Mouse (Mus musculus): ENCODE measurements around the gene 2310007B03Rik. TPM values are rescaled to one million over a fixed set of nuclear protein-coding genes. Genes with fewer than 3 reads are reported as not detected.
A peak's percentile ranks its signal among the peaks of the same experiment; 100 is the strongest.

2310007B03Rik gene
- total RNA-seq (2012; rRNA removed): 0.62 and 0.90 TPM in 2 replicates

DNA sequence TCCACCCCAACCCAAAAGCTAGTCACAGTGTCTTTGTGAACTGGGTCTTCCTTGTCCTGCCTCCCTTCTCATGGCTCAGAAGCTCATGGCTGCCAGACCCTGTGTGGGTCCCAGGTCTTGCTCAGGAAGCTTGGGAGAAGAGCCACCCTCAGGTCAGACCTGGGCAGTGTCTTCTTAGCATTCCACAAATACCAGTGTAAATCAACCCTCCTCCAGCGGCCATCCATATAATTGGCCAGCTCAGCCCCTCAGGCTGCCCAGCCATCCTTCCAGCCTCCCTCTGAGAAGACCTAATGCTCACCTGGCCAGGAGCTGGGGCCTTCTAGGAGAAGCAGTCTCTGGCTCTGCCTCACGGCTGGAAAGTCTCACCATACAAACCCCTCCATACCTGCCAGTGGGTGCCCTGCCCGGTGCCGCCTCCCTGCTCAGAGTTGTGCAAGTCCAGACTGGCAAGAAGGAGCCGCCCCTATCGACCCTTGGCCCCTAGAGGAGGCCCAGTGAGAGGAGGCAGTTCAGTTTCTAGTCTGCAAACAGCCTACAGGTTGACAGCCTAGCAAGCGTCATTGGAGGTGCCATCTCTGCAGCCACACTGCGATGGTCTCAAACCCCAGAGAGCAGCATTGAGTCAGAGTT is at the start of gene 2310007B03Rik:
2310007B03Rik (minus strand) TSS at position 448 of the 633 bp plus-strand sequence.
- in situ Hi-C loops (cut with MboI; ENCODE audit: low sequenced_read_pairs in 2 of 2, unreplicated experiment in 2 of 2): no loop called here
- Histone ChIP-seq H3K9ac (ENCODE audit: insufficient read depth, low read depth, low read length, poor library complexity, severe bottlenecking) (no peak within 1 kb of the TSS), H3K36me3 (ENCODE audit: control insufficient read depth, insufficient read depth, low read length, poor library complexity, severe bottlenecking) (no peaks in the 10 kb centered on the region), H3K4me1 (ENCODE audit: control insufficient read depth in 2 of 2, insufficient read depth in 2 of 2, low read length in 2 of 2, poor library complexity in 1 of 2) (0 out of 4 replicates have a peak, but pooled peaks cover 0 to 2% of the 10 kb centered on the region in 2 experiments), H3K27ac (ENCODE audit: insufficient read depth, low read depth, low read length, poor library complexity, severe bottlenecking) (no peak within 1 kb of the TSS), H3K9me3 (ENCODE audit: control insufficient read depth, insufficient read depth, low read depth, low read length) (no peaks in the 10 kb centered on the region), H3K4me3 (ENCODE audit: insufficient read depth in 1 of 2, low read depth in 1 of 2, low read length in 2 of 2, poor library complexity in 1 of 2, severe bottlenecking in 1 of 2) (no peak within 1 kb of the TSS)
- DNase-seq (ENCODE audit: low read depth, low spot score): no peak
- no peak for TF ChIP-seq ZNF384 (IDR thresholded peaks at IDR 0.05; ENCODE audit: low read depth, low read length)
- TF ChIP-seq ZC3H11A (IDR thresholded peaks at IDR 0.05; ENCODE audit: borderline replicate concordance, low read depth, low read length): no peak
- no peak for TF ChIP-seq MAFK (IDR thresholded peaks at IDR 0.05; ENCODE audit: insufficient read depth, low read depth, low read length)
- no peak for TF ChIP-seq CHD2 (IDR thresholded peaks at IDR 0.05; ENCODE audit: low read depth, low read length)
- no peak for TF ChIP-seq HCFC1 (IDR thresholded peaks at IDR 0.05; ENCODE audit: borderline replicate concordance, insufficient read depth, low read length)

DNA sequence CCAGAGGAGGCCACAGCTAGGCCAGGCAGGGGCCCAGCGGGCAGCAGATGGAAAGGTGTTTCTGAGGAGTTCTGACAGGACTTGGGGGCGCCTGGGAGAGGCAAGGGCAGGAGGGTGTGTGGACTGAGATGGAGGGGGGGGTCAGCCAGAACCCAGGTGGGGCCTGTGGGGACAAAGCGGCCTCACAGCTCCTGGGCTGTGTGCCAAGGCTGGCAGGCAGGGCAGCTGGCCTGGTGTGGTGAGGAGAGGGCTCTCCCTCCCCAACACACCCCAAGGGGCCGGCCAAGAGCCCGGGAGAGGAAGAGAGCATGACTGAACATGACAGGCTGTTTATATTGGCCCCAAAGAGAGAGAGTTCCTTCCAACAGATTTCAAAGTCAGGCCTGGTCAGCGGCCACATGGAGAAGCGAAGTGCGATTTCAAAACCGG is 49.5 kb upstream of the 2310007B03Rik start:
- Histone ChIP-seq H3K9me3 (ENCODE audit: control insufficient read depth, insufficient read depth, low read depth, low read length) (no peaks in the 10 kb centered on the region), H3K4me3 (ENCODE audit: insufficient read depth in 1 of 2, low read depth in 1 of 2, low read length in 2 of 2, poor library complexity in 1 of 2, severe bottlenecking in 1 of 2) (peak overlapping the region in 1 of 2 experiments; percentile 21; a peak in 1 of 4 replicates), H3K36me3 (ENCODE audit: control insufficient read depth, insufficient read depth, low read length, poor library complexity, severe bottlenecking) (no peaks in the 10 kb centered on the region), H3K9ac (ENCODE audit: insufficient read depth, low read depth, low read length, poor library complexity, severe bottlenecking) (no peak overlapping the region; the same call in 1 of the 2 replicates), H3K27ac (ENCODE audit: insufficient read depth, low read depth, low read length, poor library complexity, severe bottlenecking) (no peak overlapping the region), H3K4me1 (ENCODE audit: control insufficient read depth in 2 of 2, insufficient read depth in 2 of 2, low read length in 2 of 2, poor library complexity in 1 of 2) (peaks cover 4 to 49% of the 10 kb centered on the region in 2 experiments; a peak in 3 of 4 replicates)
- TF ChIP-seq ZC3H11A (IDR thresholded peaks at IDR 0.05; ENCODE audit: borderline replicate concordance, low read depth, low read length): no peak
- no peak for TF ChIP-seq CHD2 (IDR thresholded peaks at IDR 0.05; ENCODE audit: low read depth, low read length)
- TF ChIP-seq ZNF384 (IDR thresholded peaks at IDR 0.05; ENCODE audit: low read depth, low read length): no peak
- DNase-seq (ENCODE audit: low read depth, low spot score): no peak
- in situ Hi-C loops (cut with MboI; ENCODE audit: low sequenced_read_pairs in 2 of 2, unreplicated experiment in 2 of 2): no loop called here

DNA sequence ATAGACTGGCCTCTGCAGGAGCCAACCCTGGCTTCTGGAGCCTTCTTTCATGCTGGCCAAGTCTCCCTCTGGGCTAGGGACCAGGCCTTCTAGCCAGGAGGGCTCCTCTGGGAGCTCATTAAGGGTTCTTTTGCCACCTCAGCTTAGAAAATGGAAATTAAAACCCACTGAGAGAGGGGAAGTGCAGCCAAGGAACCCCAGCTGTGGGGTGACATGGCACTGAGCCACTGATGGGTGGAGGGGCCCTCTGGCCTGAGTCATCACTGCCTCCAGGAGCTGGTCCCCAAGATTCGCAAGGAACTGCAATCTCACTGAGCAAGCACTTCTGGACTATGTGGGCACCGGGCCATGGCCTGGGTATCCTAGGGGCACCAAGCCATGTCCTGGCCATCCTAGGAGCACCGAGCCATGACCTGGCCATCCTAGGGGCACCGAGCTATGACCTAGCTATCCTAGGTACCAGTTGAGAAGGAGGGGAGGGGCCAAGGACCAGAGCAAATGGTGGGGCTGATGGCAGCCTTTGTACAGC is 46.9 kb upstream of the 2310007B03Rik start:
- no peak for DNase-seq (ENCODE audit: low read depth, low spot score)
- H3K9ac ChIP-seq (ENCODE audit: insufficient read depth, low read depth, low read length, poor library complexity, severe bottlenecking): no peak overlapping the region
- H3K9me3 ChIP-seq (ENCODE audit: control insufficient read depth, insufficient read depth, low read depth, low read length): no peaks in the 10 kb centered on the region
- in situ Hi-C loops (cut with MboI; ENCODE audit: low sequenced_read_pairs in 2 of 2, unreplicated experiment in 2 of 2): no loop called here
- TF ChIP-seq ZC3H11A (IDR thresholded peaks at IDR 0.05; ENCODE audit: borderline replicate concordance, low read depth, low read length) (no peak), HCFC1 (IDR thresholded peaks at IDR 0.05; ENCODE audit: borderline replicate concordance, insufficient read depth, low read length) (no peak), MAFK (IDR thresholded peaks at IDR 0.05; ENCODE audit: insufficient read depth, low read depth, low read length) (no peak), ZNF384 (IDR thresholded peaks at IDR 0.05; ENCODE audit: low read depth, low read length) (no peak), CHD2 (IDR thresholded peaks at IDR 0.05; ENCODE audit: low read depth, low read length) (no peak)
- no peak overlapping the region for H3K27ac ChIP-seq (ENCODE audit: insufficient read depth, low read depth, low read length, poor library complexity, severe bottlenecking)
- H3K36me3 ChIP-seq (ENCODE audit: control insufficient read depth, insufficient read depth, low read length, poor library complexity, severe bottlenecking): no peaks in the 10 kb centered on the region
- H3K4me3 ChIP-seq (ENCODE audit: insufficient read depth in 1 of 2, low read depth in 1 of 2, low read length in 2 of 2, poor library complexity in 1 of 2, severe bottlenecking in 1 of 2): peak overlapping the region in 1 of 2 experiments; percentile 57; a peak in 1 of 4 replicates
- H3K4me1 ChIP-seq (ENCODE audit: control insufficient read depth in 2 of 2, insufficient read depth in 2 of 2, low read length in 2 of 2, poor library complexity in 1 of 2): peaks cover 4 to 38% of the 10 kb centered on the region in 2 experiments; a peak in 3 of 4 replicates

DNA sequence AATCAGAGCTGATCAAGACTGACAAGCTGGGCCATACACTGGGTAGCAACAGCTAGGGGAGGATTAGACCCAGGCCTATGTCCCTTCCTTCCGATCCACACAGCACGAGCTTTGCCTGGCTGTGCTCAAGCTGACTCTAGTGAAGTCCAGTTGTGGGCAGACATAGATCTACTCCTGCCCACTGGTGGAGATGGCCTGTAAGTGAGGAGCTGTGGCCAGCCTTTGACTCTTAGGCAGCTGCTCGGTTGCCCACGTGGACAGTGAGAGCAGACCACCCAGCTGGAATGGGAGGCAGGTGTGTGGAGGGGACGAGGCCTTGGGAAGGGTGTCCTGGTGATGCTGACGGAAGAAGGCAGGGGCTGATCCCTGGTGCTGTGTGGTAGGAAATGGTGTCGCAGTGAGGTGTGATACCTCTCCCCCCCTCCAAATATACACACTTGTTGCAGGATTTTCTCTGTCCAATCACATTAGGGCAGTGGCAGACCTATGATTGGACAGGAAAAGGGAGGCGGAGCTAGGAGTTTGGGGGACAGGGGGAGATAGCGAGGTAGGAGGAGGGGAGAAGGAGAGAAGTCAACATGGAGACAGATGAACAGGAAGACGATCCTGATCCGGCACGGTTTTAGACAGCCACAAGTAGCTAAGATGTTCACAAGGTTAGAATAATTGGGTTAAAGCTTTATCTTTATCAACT is 45.7 kb upstream of the 2310007B03Rik start:
- TF ChIP-seq CHD2 (IDR thresholded peaks at IDR 0.05; ENCODE audit: low read depth, low read length) (no peak), ZC3H11A (IDR thresholded peaks at IDR 0.05; ENCODE audit: borderline replicate concordance, low read depth, low read length) (no peak), HCFC1 (IDR thresholded peaks at IDR 0.05; ENCODE audit: borderline replicate concordance, insufficient read depth, low read length) (no peak), MAFK (IDR thresholded peaks at IDR 0.05; ENCODE audit: insufficient read depth, low read depth, low read length) (no peak), ZNF384 (IDR thresholded peaks at IDR 0.05; ENCODE audit: low read depth, low read length) (no peak)
- peak overlapping the region; percentile 17 for H3K9ac ChIP-seq (ENCODE audit: insufficient read depth, low read depth, low read length, poor library complexity, severe bottlenecking)
- no peaks in the 10 kb centered on the region for H3K36me3 ChIP-seq (ENCODE audit: control insufficient read depth, insufficient read depth, low read length, poor library complexity, severe bottlenecking)
- peak overlapping the region; percentile 53 to 57; a peak in 3 of 4 replicates for H3K4me3 ChIP-seq (ENCODE audit: insufficient read depth in 1 of 2, low read depth in 1 of 2, low read length in 2 of 2, poor library complexity in 1 of 2, severe bottlenecking in 1 of 2)
- no peak for DNase-seq (ENCODE audit: low read depth, low spot score)
- H3K4me1 ChIP-seq (ENCODE audit: control insufficient read depth in 2 of 2, insufficient read depth in 2 of 2, low read length in 2 of 2, poor library complexity in 1 of 2): peaks cover 4 to 30% of the 10 kb centered on the region in 2 experiments; a peak in 3 of 4 replicates
- in situ Hi-C loops (cut with MboI; ENCODE audit: low sequenced_read_pairs in 2 of 2, unreplicated experiment in 2 of 2): no loop called here
- H3K27ac ChIP-seq (ENCODE audit: insufficient read depth, low read depth, low read length, poor library complexity, severe bottlenecking): no peak overlapping the region; the same call in 1 of the 2 replicates
- H3K9me3 ChIP-seq (ENCODE audit: control insufficient read depth, insufficient read depth, low read depth, low read length): no peaks in the 10 kb centered on the region

Measured in ES-E14 (cell line).